Comparison of ENCODE assay signal across 15 mouse cellular contexts in the genomic region with DNA sequence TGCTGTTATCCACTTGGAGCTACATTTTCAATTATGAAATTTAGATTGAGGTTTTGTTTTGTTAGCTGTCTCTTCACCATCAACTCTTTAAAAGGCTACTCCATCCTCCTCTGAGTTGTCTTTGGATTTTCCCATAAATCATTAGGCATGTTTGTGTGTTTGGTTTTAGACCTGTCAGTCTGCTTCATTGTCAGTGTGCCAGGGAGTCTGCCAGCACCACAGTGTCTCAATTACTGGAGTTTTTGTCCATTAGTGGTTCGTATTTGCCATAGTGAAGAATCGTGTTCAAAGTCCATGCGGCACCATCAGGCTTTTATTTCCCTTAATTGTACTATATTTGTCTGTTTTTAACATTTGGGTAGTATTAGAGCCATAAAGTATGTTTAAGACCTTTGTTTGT.
DNase-seq lines count a peak whose midpoint lies in the region; ATAC-seq and TF ChIP-seq lines count a peak whose summit lies in the region.
"Had no signal": no experiment of that assay in that cellular context is flagged by ENCODE, and none has a peak within 500 bp of the region (broad histone marks: within the 10 kb centered on the region; RNA-seq: fewer than 3 reads in every experiment).

No protein-coding gene starts in this region.

- H3K4me3 ChIP-seq in forebrain, postnatal 0 days (ENCODE audit: low read depth, low read length), result no peak overlapping the region
- no peak overlapping the region for H3K4me3 ChIP-seq in forebrain, embryonic 10.5 days
- H3K4me3 ChIP-seq in hindbrain, postnatal 0 days (ENCODE audit: low read length), result no peak overlapping the region
- H3K4me3 ChIP-seq: embryonic facial prominence, embryonic 10.5 days; embryonic facial prominence, embryonic 12.5 days; forebrain, embryonic 12.5 days; forebrain, embryonic 15.5 days had no signal

- H3K4me1 ChIP-seq in forebrain, postnatal 0 days (ENCODE audit: insufficient read depth), result no peaks in the 10 kb centered on the region
- no peaks in the 10 kb centered on the region for H3K4me1 ChIP-seq in forebrain, embryonic 10.5 days
- no peaks in the 10 kb centered on the region for H3K4me1 ChIP-seq in hindbrain, postnatal 0 days (ENCODE audit: insufficient read depth, low read length)
- H3K4me1 ChIP-seq: embryonic facial prominence, embryonic 10.5 days; embryonic facial prominence, embryonic 12.5 days; forebrain, embryonic 12.5 days; forebrain, embryonic 15.5 days had no signal

- H3K36me3 ChIP-seq in forebrain, postnatal 0 days (ENCODE audit: insufficient read depth), result no peaks in the 10 kb centered on the region
- H3K36me3 ChIP-seq in forebrain, embryonic 10.5 days (replicated peaks), result no peaks in the 10 kb centered on the region
- no peaks in the 10 kb centered on the region for H3K36me3 ChIP-seq in hindbrain, postnatal 0 days (ENCODE audit: insufficient read depth, low read length)
- H3K36me3 ChIP-seq: embryonic facial prominence, embryonic 10.5 days; embryonic facial prominence, embryonic 12.5 days; forebrain, embryonic 12.5 days; forebrain, embryonic 15.5 days had no signal

- no peak overlapping the region for H3K27ac ChIP-seq in forebrain, postnatal 0 days (ENCODE audit: low read depth, low read length)
- no peak overlapping the region for H3K27ac ChIP-seq in forebrain, embryonic 10.5 days
- no peak overlapping the region for H3K27ac ChIP-seq in hindbrain, postnatal 0 days
- H3K27ac ChIP-seq: embryonic facial prominence, embryonic 10.5 days; embryonic facial prominence, embryonic 12.5 days; forebrain, embryonic 12.5 days; forebrain, embryonic 15.5 days had no signal

- no peaks in the 10 kb centered on the region for H3K9me3 ChIP-seq in forebrain, postnatal 0 days (ENCODE audit: low read length)
- no peaks in the 10 kb centered on the region for H3K9me3 ChIP-seq in forebrain, embryonic 10.5 days
- no peaks in the 10 kb centered on the region for H3K9me3 ChIP-seq in hindbrain, postnatal 0 days (ENCODE audit: low read length)
- H3K9me3 ChIP-seq: embryonic facial prominence, embryonic 10.5 days; embryonic facial prominence, embryonic 12.5 days; forebrain, embryonic 12.5 days; forebrain, embryonic 15.5 days had no signal

- peak; percentile 31 to 40 for DNase-seq in cerebellum, postnatal 14 days
- DNase-seq in cerebellum, adult 9-11 months, result no peak
- DNase-seq in forebrain, postnatal 0 days, result peak; percentile 9
- DNase-seq in forebrain, embryonic 10.5 days (ENCODE audit: extremely low spot score, low spot score), result no peak
- no peak for DNase-seq in hindbrain, postnatal 0 days (ENCODE audit: low spot score)
- DNase-seq: adrenal gland, adult 2 months; adrenal gland, postnatal 10 days; adrenal gland, postnatal 25 days; cerebellum, adult 11-12 months; cerebellum, adult 8-10 months; cerebellum, postnatal 25 days had no signal

- no peak for TF ChIP-seq CTCF in forebrain, postnatal 0 days (IDR thresholded peaks at IDR 0.05; ENCODE audit: low read depth)
- TF ChIP-seq CTCF in hindbrain, postnatal 0 days (IDR thresholded peaks at IDR 0.05; ENCODE audit: low read depth), result no peak

- no peak overlapping the region for H3K9ac ChIP-seq in forebrain, postnatal 0 days
- no peak overlapping the region for H3K9ac ChIP-seq in hindbrain, postnatal 0 days (replicated peaks; ENCODE audit: low read length)
- H3K9ac ChIP-seq: embryonic facial prominence, embryonic 12.5 days; forebrain, embryonic 12.5 days; forebrain, embryonic 15.5 days had no signal

- no peak overlapping the region for H3K4me2 ChIP-seq in forebrain, postnatal 0 days (ENCODE audit: low read depth)
- H3K4me2 ChIP-seq in hindbrain, postnatal 0 days (ENCODE audit: low read depth, low read length), result no peak overlapping the region
- H3K4me2 ChIP-seq: embryonic facial prominence, embryonic 12.5 days; forebrain, embryonic 12.5 days; forebrain, embryonic 15.5 days had no signal

- H3K27me3 ChIP-seq in forebrain, postnatal 0 days (ENCODE audit: insufficient read depth, low read length), result no peaks in the 10 kb centered on the region
- no peaks in the 10 kb centered on the region for H3K27me3 ChIP-seq in forebrain, embryonic 10.5 days (ENCODE audit: poor library complexity, severe bottlenecking)
- H3K27me3 ChIP-seq in hindbrain, postnatal 0 days (ENCODE audit: insufficient read depth, low read length), result no peaks in the 10 kb centered on the region
- H3K27me3 ChIP-seq: embryonic facial prominence, embryonic 12.5 days; forebrain, embryonic 12.5 days; forebrain, embryonic 15.5 days had no signal

- ATAC-seq in forebrain, postnatal 0 days, result no peak
- ATAC-seq in hindbrain, postnatal 0 days, result no peak
- ATAC-seq: forebrain, embryonic 15.5 days had no signal

- 35% methylated on average over 3 of the region's 3 CpGs for WGBS in forebrain, postnatal 0 days
- 86% methylated on average over 3 of the region's 3 CpGs for WGBS in forebrain, embryonic 10.5 days
- WGBS in hindbrain, postnatal 0 days, result 50% methylated on average over 3 of the region's 3 CpGs

Comparison
In these comparisons a context has a peak if more than half of its experiments do, and no peak if none do; other contexts are left out.
1. DNase-seq: peak in cerebellum, postnatal 14 days (2 of 2) and forebrain, postnatal 0 days (single experiment); none in cerebellum, adult 9-11 months (single experiment), forebrain, embryonic 10.5 days (single experiment) and hindbrain, postnatal 0 days (single experiment).